Mouse (Mus musculus) thymus, adult 2 months (tissue): Measurements from ENCODE around the gene Mlana.

Experiments
- CTCF ChIP-seq: fragments of 200-500 bp; IDR thresholded peaks from 2 replicates; pipeline ENCODE4 v1.5.1; 2012; ENCODE audit warnings: mild to moderate bottlenecking, control low read depth, low read length, moderate library complexity, borderline replicate concordance; ENCODE audit not compliant: control insufficient read depth, poor library complexity, insufficient read depth; ENCODE audit errors: extremely low read depth
- POLR2A ChIP-seq: fragments of 200-500 bp; IDR thresholded peaks from 2 replicates; pipeline ENCODE4 v1.6.1; 2012; ENCODE audit warnings: mild to moderate bottlenecking, low read length, control low read depth, moderate library complexity; ENCODE audit not compliant: control insufficient read depth, poor library complexity, insufficient read depth; ENCODE audit errors: extremely low read depth

DNA sequence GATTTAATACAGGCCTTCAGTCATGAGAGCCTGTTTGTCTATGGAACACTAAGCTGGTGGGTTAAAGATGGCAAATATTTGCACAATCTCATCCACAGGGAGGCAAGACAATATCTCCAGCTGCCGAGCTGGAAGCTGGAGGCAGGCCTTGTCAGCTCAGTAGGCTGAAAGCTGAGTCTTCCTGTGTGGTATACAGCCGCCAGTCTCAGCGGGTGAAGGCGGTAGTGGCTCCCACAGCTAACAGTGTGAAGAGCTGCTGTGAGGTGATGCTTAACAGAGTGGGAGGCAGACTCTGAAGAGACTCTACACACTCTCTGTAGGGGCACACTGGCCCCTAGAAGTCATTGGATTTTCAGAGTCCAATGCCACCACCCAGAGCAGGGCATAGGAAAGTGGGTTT is 4.1 kb downstream of the Mlana start:
- TF ChIP-seq CTCF (no peak), POLR2A (no peak)
